Mouse (Mus musculus): ENCODE measurements at regions not wholly inside any gene's neighbourhood (a gene's known extent, or its start where the extent isn't known, plus 50 kb on each side); places are given as distances from the start of the nearest gene placed in this dataset.

DNA sequence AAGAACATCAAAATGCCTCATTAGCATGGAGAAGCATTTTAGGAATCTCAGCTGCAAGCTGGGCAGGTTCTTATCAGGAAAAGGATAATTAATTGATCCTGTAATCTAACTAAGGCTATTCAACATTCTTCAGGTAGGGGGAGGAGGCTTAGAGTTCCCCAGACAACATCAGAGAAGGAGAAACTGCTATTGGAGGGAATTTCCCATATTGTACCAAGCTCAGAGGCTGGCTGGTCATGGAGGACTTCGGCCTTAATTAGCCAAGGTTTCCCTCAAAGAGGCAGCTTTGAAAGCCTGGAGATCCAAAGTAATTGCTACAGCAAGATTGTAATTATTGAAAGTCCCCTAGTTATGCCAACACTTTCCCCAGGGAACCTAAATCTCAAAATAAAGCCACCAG lies 156.6 kb upstream of the St6gal2 start:
- Histone ChIP-seq H3K36me3 (ENCODE audit: control insufficient read depth, insufficient read depth, low read length) (no peaks in the 10 kb centered on the region), H3K27ac (ENCODE audit: low read depth, low read length) (no peak overlapping the region), H3K4me3 (ENCODE audit: low read depth, low read length) (no peak overlapping the region), H3K4me1 (ENCODE audit: control insufficient read depth, insufficient read depth, low read length) (no peaks in the 10 kb centered on the region), H3K4me2 (ENCODE audit: low read depth) (no peak overlapping the region), H3K9me3 (ENCODE audit: control insufficient read depth, low read length) (no peaks in the 10 kb centered on the region), H3K27me3 (ENCODE audit: control insufficient read depth, insufficient read depth, low read length) (no peaks in the 10 kb centered on the region), H3K9ac (ENCODE audit: low read length) (no peak overlapping the region)
- DNase-seq (ENCODE audit: low spot score) (no peak), ATAC-seq (ENCODE audit: insufficient read depth, low FRiP score, low TSS enrichment) (no peak)
- 83% methylated on average over 1 of the region's 1 CpGs for WGBS

DNA sequence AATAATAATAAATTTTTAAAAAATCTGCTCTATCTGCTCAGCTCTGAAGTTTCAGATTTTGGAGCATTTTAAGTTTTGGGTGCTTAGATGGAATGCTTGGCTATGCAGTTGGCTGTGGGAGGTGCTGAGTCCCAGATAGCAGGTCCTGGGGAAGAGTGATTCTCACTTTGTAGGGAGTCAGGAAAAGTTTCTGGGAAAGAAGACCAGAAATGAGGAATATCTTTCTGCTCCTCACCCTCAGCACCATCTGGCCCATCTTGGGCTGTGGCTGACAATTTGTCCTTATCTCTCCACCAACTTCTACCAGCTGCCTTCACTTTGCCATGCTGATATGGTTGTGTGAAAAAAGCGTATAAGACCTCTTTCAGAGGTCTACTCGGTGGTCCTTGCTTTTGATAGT lies 152.5 kb upstream of the St6gal2 start:
- Histone ChIP-seq H3K4me3 (ENCODE audit: low read depth, low read length) (no peak overlapping the region), H3K9ac (ENCODE audit: low read length) (no peak overlapping the region), H3K9me3 (ENCODE audit: control insufficient read depth, low read length) (no peaks in the 10 kb centered on the region), H3K27ac (ENCODE audit: low read depth, low read length) (no peak overlapping the region), H3K4me1 (ENCODE audit: control insufficient read depth, insufficient read depth, low read length) (no peaks in the 10 kb centered on the region), H3K27me3 (ENCODE audit: control insufficient read depth, insufficient read depth, low read length) (no peaks in the 10 kb centered on the region), H3K36me3 (ENCODE audit: control insufficient read depth, insufficient read depth, low read length) (no peaks in the 10 kb centered on the region), H3K4me2 (ENCODE audit: low read depth) (no peak overlapping the region)
- WGBS, result 83% methylated on average over 2 of the region's 2 CpGs
- no peak for DNase-seq (ENCODE audit: low spot score)
- no peak for ATAC-seq (ENCODE audit: insufficient read depth, low FRiP score, low TSS enrichment)

DNA sequence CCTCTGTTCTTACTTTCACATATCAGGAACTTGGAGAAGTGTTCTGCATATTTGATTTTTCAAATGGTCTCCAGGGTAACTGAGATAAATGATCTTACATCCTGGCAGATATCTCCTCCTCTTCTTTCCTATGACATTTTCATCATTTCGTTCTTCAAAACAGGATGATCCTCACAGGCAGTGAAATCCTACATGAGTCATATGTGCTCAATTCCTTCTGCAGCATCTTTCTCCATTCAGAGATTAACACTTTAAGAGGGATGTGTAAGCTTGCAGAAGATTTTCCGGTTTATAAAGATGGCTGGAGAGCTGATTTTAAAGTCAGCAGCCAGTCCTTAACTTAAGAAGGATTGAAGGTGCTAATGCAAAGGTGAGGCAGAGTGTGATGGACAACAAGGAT lies 148.5 kb upstream of the St6gal2 start:
- Histone ChIP-seq H3K36me3 (ENCODE audit: control insufficient read depth, insufficient read depth, low read length) (no peaks in the 10 kb centered on the region), H3K9me3 (ENCODE audit: control insufficient read depth, low read length) (no peaks in the 10 kb centered on the region), H3K9ac (ENCODE audit: low read length) (no peak overlapping the region), H3K27ac (ENCODE audit: low read depth, low read length) (no peak overlapping the region), H3K4me3 (ENCODE audit: low read depth, low read length) (no peak overlapping the region), H3K27me3 (ENCODE audit: control insufficient read depth, insufficient read depth, low read length) (no peaks in the 10 kb centered on the region), H3K4me1 (ENCODE audit: control insufficient read depth, insufficient read depth, low read length) (no peaks in the 10 kb centered on the region), H3K4me2 (ENCODE audit: low read depth) (no peak overlapping the region)
- ATAC-seq (ENCODE audit: insufficient read depth, low FRiP score, low TSS enrichment) (no peak), DNase-seq (ENCODE audit: low spot score) (no peak)
- WGBS, result 87% methylated on average over 2 of the region's 2 CpGs

DNA sequence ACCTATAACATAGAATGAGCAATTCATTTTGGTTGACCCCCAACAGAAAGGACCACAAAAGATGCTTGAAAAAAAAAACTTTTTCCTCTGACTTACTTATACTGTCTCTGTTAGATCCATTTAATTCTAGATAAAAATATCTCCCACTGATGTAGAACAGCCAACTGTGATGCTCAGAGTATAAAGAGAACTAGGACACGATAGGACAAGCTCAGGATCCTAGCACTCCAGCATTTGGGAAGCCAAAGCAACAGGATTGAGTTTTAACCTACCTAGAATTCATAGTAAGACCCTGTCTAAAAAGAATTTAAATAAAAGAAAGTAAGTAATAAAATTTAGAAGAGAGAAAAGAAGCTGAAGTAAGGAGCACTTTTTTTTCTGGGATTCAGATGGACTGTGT lies 146.3 kb upstream of the St6gal2 start:
- Histone ChIP-seq H3K36me3 (ENCODE audit: control insufficient read depth, insufficient read depth, low read length) (no peaks in the 10 kb centered on the region), H3K27ac (ENCODE audit: low read depth, low read length) (no peak overlapping the region), H3K4me2 (ENCODE audit: low read depth) (no peak overlapping the region), H3K9ac (ENCODE audit: low read length) (no peak overlapping the region), H3K27me3 (ENCODE audit: control insufficient read depth, insufficient read depth, low read length) (no peaks in the 10 kb centered on the region), H3K4me1 (ENCODE audit: control insufficient read depth, insufficient read depth, low read length) (no peaks in the 10 kb centered on the region), H3K4me3 (ENCODE audit: low read depth, low read length) (no peak overlapping the region), H3K9me3 (ENCODE audit: control insufficient read depth, low read length) (no peaks in the 10 kb centered on the region)
- no peak for ATAC-seq (ENCODE audit: insufficient read depth, low FRiP score, low TSS enrichment)
- WGBS, result 84% methylated on average over 1 of the region's 1 CpGs
- DNase-seq (ENCODE audit: low spot score), result no peak

DNA sequence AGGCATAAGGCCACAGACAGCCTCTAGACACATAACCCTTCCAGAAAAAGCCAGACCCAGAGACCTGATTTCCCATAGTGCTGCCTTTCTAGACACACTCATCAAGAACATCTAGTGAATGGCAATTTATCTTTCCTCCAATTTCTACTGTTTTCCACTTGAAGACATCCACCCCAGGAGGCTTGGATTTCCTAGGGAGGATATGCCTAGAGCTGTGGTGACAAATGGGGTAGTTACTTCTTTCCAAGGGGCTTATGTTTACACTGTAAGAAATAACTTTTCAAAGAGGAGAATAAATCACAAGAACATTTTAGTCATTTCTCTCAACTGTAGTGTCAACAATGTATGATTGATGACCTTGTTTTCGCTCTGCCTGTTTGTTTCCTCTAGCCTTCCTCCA lies 124.2 kb upstream of the St6gal2 start:
- no peak overlapping the region for H3K4me2 ChIP-seq (ENCODE audit: low read depth)
- H3K27ac ChIP-seq (ENCODE audit: low read depth, low read length), result no peak overlapping the region
- no peaks in the 10 kb centered on the region for H3K27me3 ChIP-seq (ENCODE audit: control insufficient read depth, insufficient read depth, low read length)
- no peak for DNase-seq (ENCODE audit: low spot score)
- WGBS, result 88% methylated on average over 1 of the region's 1 CpGs
- no peak for ATAC-seq (ENCODE audit: insufficient read depth, low FRiP score, low TSS enrichment)
- no peak overlapping the region for H3K9ac ChIP-seq (ENCODE audit: low read length)
- no peaks in the 10 kb centered on the region for H3K4me1 ChIP-seq (ENCODE audit: control insufficient read depth, insufficient read depth, low read length)
- H3K4me3 ChIP-seq (ENCODE audit: low read depth, low read length), result no peak overlapping the region
- no peaks in the 10 kb centered on the region for H3K36me3 ChIP-seq (ENCODE audit: control insufficient read depth, insufficient read depth, low read length)
- H3K9me3 ChIP-seq (ENCODE audit: control insufficient read depth, low read length), result no peaks in the 10 kb centered on the region

DNA sequence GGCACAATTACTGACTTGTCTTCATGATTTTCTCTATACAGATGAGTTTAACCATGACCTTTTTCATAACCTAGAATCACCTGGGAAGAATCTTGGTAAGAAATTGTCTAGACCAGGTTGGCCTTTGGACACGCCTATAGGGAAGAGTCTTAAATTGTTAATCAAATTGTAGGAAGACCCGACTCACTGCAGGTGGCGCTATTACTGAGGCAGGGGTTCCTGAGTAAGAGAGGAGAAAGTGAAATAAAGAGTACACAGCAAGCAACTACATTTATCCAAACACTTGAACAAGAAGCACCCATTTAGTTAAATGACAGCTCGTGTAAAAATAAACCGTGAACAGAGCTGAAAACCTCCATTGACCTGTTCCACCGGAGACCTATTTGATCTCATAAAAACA lies 85.9 kb upstream of the St6gal2 start:
- Histone ChIP-seq H3K4me3 (ENCODE audit: low read depth, low read length) (no peak overlapping the region), H3K36me3 (ENCODE audit: control insufficient read depth, insufficient read depth, low read length) (no peaks in the 10 kb centered on the region), H3K9ac (ENCODE audit: low read length) (no peak overlapping the region), H3K9me3 (ENCODE audit: control insufficient read depth, low read length) (no peaks in the 10 kb centered on the region), H3K4me1 (ENCODE audit: control insufficient read depth, insufficient read depth, low read length) (no peaks in the 10 kb centered on the region), H3K27me3 (ENCODE audit: control insufficient read depth, insufficient read depth, low read length) (no peaks in the 10 kb centered on the region), H3K27ac (ENCODE audit: low read depth, low read length) (no peak overlapping the region), H3K4me2 (ENCODE audit: low read depth) (no peak overlapping the region)
- WGBS, result 83% methylated on average over 6 of the region's 6 CpGs
- DNase-seq (ENCODE audit: low spot score) (no peak), ATAC-seq (ENCODE audit: insufficient read depth, low FRiP score, low TSS enrichment) (no peak)

DNA sequence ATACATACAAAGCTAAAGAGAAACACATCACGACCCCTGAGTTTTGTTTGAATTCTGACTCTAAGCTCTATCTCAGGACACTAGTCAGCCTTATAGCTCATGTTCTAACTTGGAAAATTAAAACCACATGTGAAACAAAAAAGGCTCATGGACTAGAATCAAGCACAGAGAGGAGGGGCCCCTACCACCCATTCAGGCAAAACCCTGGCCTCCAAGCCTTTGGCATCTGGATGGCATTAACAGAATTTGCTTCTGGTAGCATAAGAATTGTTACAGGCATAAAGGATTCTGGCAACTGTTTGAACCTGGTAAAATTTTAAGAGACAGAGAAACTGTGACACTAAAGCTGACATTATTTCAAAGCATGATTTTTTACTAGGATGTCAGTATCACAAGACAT lies 78.1 kb upstream of the St6gal2 start:
- Histone ChIP-seq H3K9me3 (ENCODE audit: control insufficient read depth, low read length) (no peaks in the 10 kb centered on the region), H3K4me1 (ENCODE audit: control insufficient read depth, insufficient read depth, low read length) (no peaks in the 10 kb centered on the region), H3K27ac (ENCODE audit: low read depth, low read length) (no peak overlapping the region), H3K4me2 (ENCODE audit: low read depth) (no peak overlapping the region), H3K36me3 (ENCODE audit: control insufficient read depth, insufficient read depth, low read length) (no peaks in the 10 kb centered on the region), H3K27me3 (ENCODE audit: control insufficient read depth, insufficient read depth, low read length) (no peaks in the 10 kb centered on the region), H3K4me3 (ENCODE audit: low read depth, low read length) (no peak overlapping the region), H3K9ac (ENCODE audit: low read length) (no peak overlapping the region)
- no peak for ATAC-seq (ENCODE audit: insufficient read depth, low FRiP score, low TSS enrichment)
- 69% methylated on average over 1 of the region's 1 CpGs for WGBS
- peak; percentile 31 for DNase-seq (ENCODE audit: low spot score)

DNA sequence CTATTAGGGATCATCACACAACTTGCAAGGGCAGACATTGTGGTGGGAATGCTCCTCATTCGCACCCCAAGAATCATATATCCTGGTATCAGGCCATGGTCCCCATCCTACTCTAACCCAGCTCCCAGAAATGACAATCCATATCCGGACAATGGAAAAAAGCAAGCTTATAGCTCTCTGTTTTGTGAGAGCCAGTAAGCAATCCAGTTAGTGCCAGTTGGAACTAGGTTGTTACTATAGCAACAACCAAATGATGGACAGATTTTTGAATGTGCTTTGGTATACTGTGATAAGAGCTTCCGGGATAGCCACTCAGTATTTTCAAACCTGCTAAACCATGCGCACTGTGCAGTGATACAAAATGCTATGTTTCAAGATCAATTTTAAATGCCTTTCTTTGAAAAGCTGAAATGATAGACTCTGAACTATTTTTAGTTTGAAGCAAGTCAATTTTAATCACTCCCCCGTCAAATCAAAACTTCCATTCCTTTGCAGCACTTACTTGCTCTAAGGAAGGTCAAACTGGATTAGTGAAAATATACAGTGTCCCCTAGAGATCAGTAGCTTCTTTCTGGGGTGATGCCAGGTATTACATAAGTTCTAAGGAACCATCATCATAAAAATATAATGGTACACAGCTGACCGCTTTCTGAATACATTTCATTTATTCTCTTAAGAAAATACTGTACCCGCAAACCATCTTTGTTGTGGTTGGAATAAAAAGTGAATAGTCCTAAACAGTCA lies 77.5 kb upstream of the St6gal2 start:
- Histone ChIP-seq H3K27me3 (ENCODE audit: control insufficient read depth, insufficient read depth, low read length) (no peaks in the 10 kb centered on the region), H3K9me3 (ENCODE audit: control insufficient read depth, low read length) (no peaks in the 10 kb centered on the region), H3K4me3 (ENCODE audit: low read depth, low read length) (no peak overlapping the region), H3K4me2 (ENCODE audit: low read depth) (no peak overlapping the region), H3K4me1 (ENCODE audit: control insufficient read depth, insufficient read depth, low read length) (no peaks in the 10 kb centered on the region), H3K36me3 (ENCODE audit: control insufficient read depth, insufficient read depth, low read length) (no peaks in the 10 kb centered on the region), H3K9ac (ENCODE audit: low read length) (no peak overlapping the region), H3K27ac (ENCODE audit: low read depth, low read length) (no peak overlapping the region)
- no peak for ATAC-seq (ENCODE audit: insufficient read depth, low FRiP score, low TSS enrichment)
- 90% methylated on average over 7 of the region's 7 CpGs for whole genome bisulfite sequencing
- DNase-seq (ENCODE audit: low spot score), result no peak

All from neural tube, embryonic 11.5 days (tissue).